Mouse (Mus musculus): Measurements from ENCODE around the gene Clec4d. TPM values are rescaled to one million over a fixed set of nuclear protein-coding genes. Genes with fewer than 3 reads are reported as not detected.
"Not testable (repeated sequence)": the region's sequence is repeated elsewhere in the genome, so short reads cannot be mapped to it uniquely, and the experiment has no call there.

Gene Clec4d
- total RNA-seq, 2 experiments from 2014 or later, result not detected

- intact Hi-C loops (cut with DNase I), result no loop called here
These were observed 34.8 kb downstream of the Clec4d start for GRCm38 (mm10) chr6:123296687-123297086.

GRCm38 (mm10) chr6:123306315-123306714 is 44.4 kb downstream of the Clec4d start:
- DNase-seq (ENCODE audit: extremely low spot score in 1 of 2, low spot score in 2 of 2); intact Hi-C loops (cut with DNase I): not testable (repeated sequence)

More at GRCm38 (mm10) chr6:123296687-123297086, 34.8 kb downstream of the Clec4d start:
- DNase-seq (ENCODE audit: extremely low spot score in 1 of 2, low spot score in 2 of 2), result no peak

- intact Hi-C loops (cut with DNase I), result no loop called here
- no peak for DNase-seq (ENCODE audit: extremely low spot score in 1 of 2, low spot score in 2 of 2)
These were observed 46.1 kb downstream of the Clec4d start, which contains the start of gene Vmn2r19 for GRCm38 (mm10) chr6:123308033-123308432. Gene Vmn2r19, plus strand, starts transcription at chr6:123308333.

Other genes with a start within 250 kb of the Clec4d start
- not detected for gene Clec4b1, start 212.1 kb upstream of the Clec4d start, total RNA-seq (2021)
- gene Clec4a2, start 155.7 kb upstream of the Clec4d start, total RNA-seq (2021), result 1 to 10 TPM in 1 of 2 experiments, under 1 TPM in 1; 0.67 to 2.5 TPM
- gene Clec4b2, start 89.2 kb upstream of the Clec4d start, total RNA-seq (2021), result not detected
- gene Clec4n, start 32.3 kb upstream of the Clec4d start, total RNA-seq (2021), result not detected
- gene Clec4e, start 27.8 kb downstream of the Clec4d start, total RNA-seq (2021), result not detected
- not detected for gene Vmn2r19, start 46.2 kb downstream of the Clec4d start, total RNA-seq (2021)
- under 1 TPM in 1 of 2 experiments, not detected in 1; 0.04 TPM for gene Vmn2r20, start 156.0 kb downstream of the Clec4d start, total RNA-seq (2021)

All from left cerebral cortex, postnatal 10 days (tissue).